Mouse (Mus musculus) embryonic facial prominence, embryonic 11.5 days (tissue): ENCODE measurements around the gene Flrt1. TPM values are rescaled to one million over a fixed set of nuclear protein-coding genes. Genes with fewer than 3 reads are reported as not detected.
"Not testable (repeated sequence)": the region's sequence is repeated elsewhere in the genome, so short reads cannot be mapped to it uniquely, and the experiment has no call there.

Experiments
- ATAC-seq: fragments of 200-750 bp; cut with Nextera tagmentation; replicated peaks from 2 replicates; pipeline ENCODE4 v1.8.0; 2017; ENCODE audit warnings: low read depth; ENCODE audit not compliant: insufficient number of reproducible peaks, low FRiP score, low TSS enrichment
- DNase-seq: peaks from one replicate; pipeline ENCODE4 v3.0.0-alpha.2; 2015; ENCODE audit warnings: low spot score
- H3K27ac ChIP-seq: fragments of 300-500 bp; sonication (generic); replicated peaks from 2 replicates; pipeline ENCODE4 v1.5.1; 2014; ENCODE audit warnings: mild to moderate bottlenecking, low read depth, low read length, control low read depth
- H3K27me3 ChIP-seq: fragments of 300-500 bp; sonication (generic); 2 replicates; pipeline ENCODE4 v1.6.1; 2014; ENCODE audit warnings: mild to moderate bottlenecking, low read length, moderate library complexity, mixed read lengths; ENCODE audit not compliant: control insufficient read depth, insufficient read depth
- H3K36me3 ChIP-seq: fragments of 300-500 bp; sonication (generic); replicated peaks from 2 replicates; pipeline ENCODE4 v1.6.1; 2014; ENCODE audit warnings: low read depth, mild to moderate bottlenecking, low read length, moderate library complexity, mixed read lengths; ENCODE audit not compliant: control insufficient read depth, insufficient read depth
- H3K4me1 ChIP-seq: fragments of 300-500 bp; sonication (generic); 2 replicates; pipeline ENCODE4 v1.6.1; 2014; ENCODE audit warnings: low read length, mixed read lengths; ENCODE audit not compliant: control insufficient read depth, insufficient read depth
- H3K4me2 ChIP-seq: fragments of 300-500 bp; sonication (generic); 2 replicates; pipeline ENCODE4 v1.6.1; 2014; ENCODE audit warnings: low read depth, mild to moderate bottlenecking, control low read depth, low read length, moderate library complexity
- H3K4me3 ChIP-seq: fragments of 300-500 bp; sonication (generic); 2 replicates; pipeline ENCODE4 v1.5.1; 2014; ENCODE audit warnings: low read depth, low read length, control low read depth
- H3K9ac ChIP-seq: fragments of 300-500 bp; sonication (generic); replicated peaks from 2 replicates; pipeline ENCODE4 v1.6.1; 2014; ENCODE audit warnings: mild to moderate bottlenecking, control low read depth, low read length
- H3K9me3 ChIP-seq: fragments of 300-500 bp; sonication (generic); replicated peaks from 2 replicates; pipeline ENCODE4 v1.6.1; 2016; ENCODE audit warnings: mild to moderate bottlenecking, low read length, inconsistent platforms, mixed read lengths; ENCODE audit not compliant: control insufficient read depth
- WGBS: fragments of 180-500 bp; shearing (Covaris S2); extraction: QIAGEN DNeasy Blood & Tissue Kit; methylation state at CpG from one replicate; pipeline ENCODE4 v1.1.7; 2014; 5-methylcytosine and 5-hydroxymethylcytosine counted together
- polyA plus RNA-seq: library from polyadenylated mRNA; unstranded; fragments of >200 nt; fragmentation: Nextera tagmentation; extraction: Ambion mirVana; gene quantifications from 2 replicates; pipeline ENCODE4 v1.2.1, GENCODE M21; 2014

Gene Flrt1
- polyA plus RNA-seq, 1 experiment from 2014 or later = 3.0 TPM

- Histone ChIP-seq H3K4me1 (peaks cover 6% of the 10 kb centered on the region), H3K27ac (no peak within 1 kb of the TSS), H3K4me2 (peak within 1 kb of the TSS; percentile 100), H3K4me3 (peak within 1 kb of the TSS; percentile 70), H3K9ac (peak within 1 kb of the TSS; percentile 68), H3K36me3 (no peaks in the 10 kb centered on the region), H3K9me3 (no peaks in the 10 kb centered on the region), H3K27me3 (no peaks in the 10 kb centered on the region)
- ATAC-seq (peak; percentile 75), DNase-seq (peak; percentile 78)
- under 1% methylated on average over 65 of the region's 72 CpGs for WGBS
These were observed 49.1 kb downstream of the Flrt1 start, which contains the start of gene Macrod1 for GRCm38 (mm10) chr19:7056248-7057087. Gene Macrod1 (plus strand): TSS chr19:7056810.

DNA sequence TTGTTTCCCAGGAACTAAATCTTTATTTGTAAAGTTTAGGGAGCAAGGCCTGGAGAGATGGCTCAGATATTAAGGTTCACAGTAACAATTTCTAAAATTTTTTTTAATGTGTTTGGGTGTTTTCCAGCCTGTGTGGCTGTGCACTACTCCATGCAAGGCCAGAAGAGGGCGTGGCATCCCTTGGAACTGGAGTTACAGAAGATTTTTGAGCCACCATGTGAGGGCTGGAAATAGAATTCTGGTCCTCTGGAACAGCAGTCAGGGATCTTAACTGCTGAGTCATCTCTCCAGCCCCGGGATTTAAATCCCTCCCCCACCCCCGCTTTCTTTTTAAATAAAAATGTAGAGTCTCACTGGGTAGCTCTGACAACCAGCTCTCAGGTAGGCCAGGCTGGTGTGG, 50.4 kb downstream of the Flrt1 start:
- 46% methylated on average over 3 of the region's 3 CpGs for WGBS
- no peaks in the 10 kb centered on the region for H3K27me3 ChIP-seq
- no peak for ATAC-seq

DNA sequence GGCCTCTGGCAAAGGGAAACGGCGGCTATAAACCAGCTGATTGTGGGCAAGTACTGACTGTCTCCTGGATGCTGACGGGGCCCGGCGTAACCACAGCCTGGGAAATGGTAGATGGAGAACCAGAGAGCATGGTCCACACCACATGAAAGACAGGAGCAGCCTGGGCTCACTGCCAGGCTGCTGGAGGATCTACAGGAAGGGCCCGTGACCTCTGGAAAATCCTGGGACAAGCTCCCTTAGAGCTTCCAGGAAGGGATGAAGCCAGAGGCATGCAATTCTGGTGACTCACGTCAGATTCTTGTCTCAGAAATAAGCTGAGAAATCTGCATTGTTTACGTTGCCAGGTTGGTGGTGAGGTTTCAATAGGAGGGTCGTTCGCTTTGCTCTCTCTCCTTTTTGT, 50.8 kb downstream of the Flrt1 start:
- 73% methylated on average over 10 of the region's 10 CpGs for WGBS
- Histone ChIP-seq H3K4me3 (no peak overlapping the region), H3K36me3 (no peaks in the 10 kb centered on the region), H3K9ac (no peak overlapping the region), H3K4me1 (peaks cover 6% of the 10 kb centered on the region), H3K27me3 (no peaks in the 10 kb centered on the region), H3K4me2 (no peak overlapping the region), H3K9me3 (no peaks in the 10 kb centered on the region), H3K27ac (no peak overlapping the region)
- DNase-seq (no peak), ATAC-seq (no peak)

More for the DNA sequence above, 50.4 kb downstream of the Flrt1 start:
- H3K4me1 ChIP-seq = peaks cover 6% of the 10 kb centered on the region
- no peak overlapping the region for H3K27ac ChIP-seq
- H3K36me3 ChIP-seq = no peaks in the 10 kb centered on the region
- no peak overlapping the region for H3K4me3 ChIP-seq
- no peak for DNase-seq
- H3K4me2 ChIP-seq = no peak overlapping the region
- no peaks in the 10 kb centered on the region for H3K9me3 ChIP-seq
- no peak overlapping the region for H3K9ac ChIP-seq

DNA sequence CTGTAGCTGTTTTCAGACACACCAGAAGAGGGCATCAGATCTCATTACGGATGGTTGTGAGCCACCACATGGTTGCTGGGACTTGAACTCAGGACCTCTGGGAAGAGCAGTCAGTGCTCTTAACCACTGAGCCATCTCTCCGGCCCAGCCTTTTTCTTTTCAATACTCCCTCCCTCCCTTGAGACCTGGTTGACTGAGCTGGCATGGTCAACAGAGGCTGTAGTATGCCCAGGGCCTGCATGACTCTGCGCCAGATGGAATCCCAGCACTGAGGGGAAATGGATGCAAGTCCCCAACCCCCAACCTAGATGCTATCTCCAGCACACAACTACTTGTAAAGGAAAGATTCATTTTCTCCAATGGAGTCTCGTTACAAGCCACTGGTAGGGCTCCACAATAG, 52.1 kb downstream of the Flrt1 start:
- H3K9ac ChIP-seq, H3K36me3 ChIP-seq, H3K4me2 ChIP-seq, ATAC-seq, H3K27ac ChIP-seq, H3K4me3 ChIP-seq, H3K27me3 ChIP-seq, DNase-seq, H3K4me1 ChIP-seq, H3K9me3 ChIP-seq: not testable (repeated sequence)
- 81% methylated on average over 4 of the region's 4 CpGs for WGBS

GRCm38 (mm10) chr19:7044706-7045105, 60.8 kb downstream of the Flrt1 start:
- H3K36me3 ChIP-seq = no peaks in the 10 kb centered on the region
- no peak for ATAC-seq
- H3K4me3 ChIP-seq = no peak overlapping the region
- no peak overlapping the region for H3K27ac ChIP-seq
- H3K9me3 ChIP-seq = no peaks in the 10 kb centered on the region
- H3K4me1 ChIP-seq = 0 out of 2 replicates have a peak, but pooled peaks cover 2% of the 10 kb centered on the region
- H3K27me3 ChIP-seq = no peaks in the 10 kb centered on the region
- H3K9ac ChIP-seq = no peak overlapping the region
- DNase-seq = no peak
- WGBS = 29% methylated on average over 4 of the region's 4 CpGs
- no peak overlapping the region for H3K4me2 ChIP-seq

- no peaks in the 10 kb centered on the region for H3K9me3 ChIP-seq
- WGBS = 57% methylated on average over 4 of the region's 4 CpGs
- H3K4me3 ChIP-seq = no peak overlapping the region
- DNase-seq = no peak
- H3K27me3 ChIP-seq = no peaks in the 10 kb centered on the region
- no peak overlapping the region for H3K4me2 ChIP-seq
- 0 out of 2 replicates have a peak, but pooled peaks cover 2% of the 10 kb centered on the region for H3K4me1 ChIP-seq
- ATAC-seq = no peak
- no peak overlapping the region for H3K9ac ChIP-seq
- no peak overlapping the region for H3K27ac ChIP-seq
- no peaks in the 10 kb centered on the region for H3K36me3 ChIP-seq
These were observed 61.2 kb downstream of the Flrt1 start for GRCm38 (mm10) chr19:7044279-7044678.

Other genes starting within 250 kb of the Flrt1 start
- 0.39 and 0.88 TPM in 2 replicates for gene Ccdc88b, start 247.5 kb downstream of the Flrt1 start, polyA plus RNA-seq
- 159 and 166 TPM in 2 replicates for gene Trmt112, start 196.0 kb downstream of the Flrt1 start, polyA plus RNA-seq
- gene Prdx5, start 195.6 kb downstream of the Flrt1 start, polyA plus RNA-seq = 110 and 128 TPM in 2 replicates
- 2.7 and 3.3 TPM in 2 replicates for gene Esrra, start 183.9 kb downstream of the Flrt1 start, polyA plus RNA-seq
- gene Catsperz, start 180.3 kb downstream of the Flrt1 start, polyA plus RNA-seq = 1.0 and 1.9 TPM in 2 replicates
- 0.26 and 0.32 TPM in 2 replicates for gene Kcnk4, start 171.2 kb downstream of the Flrt1 start, polyA plus RNA-seq
- gene Bad, start 163.9 kb downstream of the Flrt1 start, polyA plus RNA-seq = 57.4 and 60.7 TPM in 2 replicates
- 18.1 and 21.9 TPM in 2 replicates for gene Gpr137, start 163.2 kb downstream of the Flrt1 start, polyA plus RNA-seq
- 247 and 268 TPM in 2 replicates for gene Ppp1r14b, start 130.8 kb downstream of the Flrt1 start, polyA plus RNA-seq
- gene Plcb3, start 129.3 kb downstream of the Flrt1 start, polyA plus RNA-seq = 22.6 and 26.8 TPM in 2 replicates
- 65.1 and 65.2 TPM in 2 replicates for gene Fkbp2, start 125.2 kb downstream of the Flrt1 start, polyA plus RNA-seq
- 26.7 and 30.5 TPM in 2 replicates for gene Vegfb, start 118.1 kb downstream of the Flrt1 start, polyA plus RNA-seq
- gene Dnajc4, start 113.2 kb downstream of the Flrt1 start, polyA plus RNA-seq = 16.1 and 18.0 TPM in 2 replicates
- 19.5 and 19.6 TPM in 2 replicates for gene Nudt22, start 109.6 kb downstream of the Flrt1 start, polyA plus RNA-seq
- gene Trpt1, start 109.6 kb downstream of the Flrt1 start, polyA plus RNA-seq = 8.0 and 11.7 TPM in 2 replicates
- 6.3 and 6.6 TPM in 2 replicates for gene Fermt3, start 86.3 kb downstream of the Flrt1 start, polyA plus RNA-seq
- gene Stip1, start 65.8 kb downstream of the Flrt1 start, polyA plus RNA-seq = 400 and 412 TPM in 2 replicates
- 5.0 and 6.9 TPM in 2 replicates for gene Macrod1, start 48.9 kb downstream of the Flrt1 start, polyA plus RNA-seq
- gene Otub1, start 100.6 kb upstream of the Flrt1 start, polyA plus RNA-seq = 217 and 252 TPM in 2 replicates
- gene Cox8a, start 111.9 kb upstream of the Flrt1 start, polyA plus RNA-seq = 741 and 769 TPM in 2 replicates
- gene Naa40, start 135.5 kb upstream of the Flrt1 start, polyA plus RNA-seq = 82.9 and 88.0 TPM in 2 replicates
- gene Rcor2, start 161.6 kb upstream of the Flrt1 start, polyA plus RNA-seq = 17.6 and 18.8 TPM in 2 replicates
- 32.4 and 39.4 TPM in 2 replicates for gene Mark2, start 236.1 kb upstream of the Flrt1 start, polyA plus RNA-seq